Mouse (Mus musculus): ENCODE results near the gene Npr2.

Npr2 gene

GRCm38 (mm10) chr4:43673703-43674102 is 42.0 kb downstream of the Npr2 start:
- no peak for DNase-seq

GRCm38 (mm10) chr4:43674974-43675373 is 43.2 kb downstream of the Npr2 start:
- DNase-seq = no peak

GRCm38 (mm10) chr4:43675608-43676007 is 43.9 kb downstream of the Npr2 start:
- no peak for DNase-seq

GRCm38 (mm10) chr4:43678541-43678940 is 46.8 kb downstream of the Npr2 start:
- no peak for DNase-seq

- DNase-seq = no peak
These were observed 47.8 kb downstream of the Npr2 start for GRCm38 (mm10) chr4:43679416-43680043.

GRCm38 (mm10) chr4:43690021-43690420 is 58.3 kb downstream of the Npr2 start:
- no peak for DNase-seq

- no peak for DNase-seq
These were observed 59.3 kb downstream of the Npr2 start for GRCm38 (mm10) chr4:43691026-43691425.

- DNase-seq = no peak
These were observed 62.1 kb downstream of the Npr2 start for GRCm38 (mm10) chr4:43693806-43694241.

- no peak for DNase-seq
These were observed 62.9 kb downstream of the Npr2 start for GRCm38 (mm10) chr4:43694439-43695248.

GRCm38 (mm10) chr4:43695249-43695671 is 63.5 kb downstream of the Npr2 start:
- no peak for DNase-seq

- no peak for DNase-seq
These were observed 64.8 kb downstream of the Npr2 start for GRCm38 (mm10) chr4:43696561-43696960.

- DNase-seq = no peak
These were observed 69.0 kb downstream of the Npr2 start, which contains the start of gene Olfr70 for GRCm38 (mm10) chr4:43700707-43701106. TSS of gene Olfr70 (minus strand) at chr4:43700807.
